Mouse (Mus musculus) forebrain, postnatal 0 days (tissue): ENCODE results near the gene Uxt. TPM values are rescaled to one million over a fixed set of nuclear protein-coding genes. Genes with fewer than 3 reads are reported as not detected.

Experiments used
- ATAC-seq: fragments of 200-750 bp; cut with Nextera tagmentation; 2 replicates; pipeline ENCODE4 v1.8.0; 2017; ENCODE audit warnings: mild to moderate bottlenecking, moderate library complexity
- DNase-seq: peaks from one replicate; pipeline ENCODE4 v3.0.0-alpha.2; 2015
- H3K27ac ChIP-seq: fragments of 300-500 bp; sonication (generic); 2 replicates; pipeline ENCODE4 v1.5.1; 2014; ENCODE audit warnings: low read depth, mild to moderate bottlenecking, antibody characterized with exemption, low read length, moderate library complexity, mixed read lengths
- H3K27me3 ChIP-seq: fragments of 300-500 bp; sonication (generic); 2 replicates; pipeline ENCODE4 v1.6.1; 2014; ENCODE audit warnings: mild to moderate bottlenecking, low read length, mixed read lengths; ENCODE audit not compliant: insufficient read depth
- H3K36me3 ChIP-seq: fragments of 300-500 bp; sonication (generic); 2 replicates; pipeline ENCODE4 v1.6.1; 2014; ENCODE audit warnings: mild to moderate bottlenecking, moderate library complexity; ENCODE audit not compliant: insufficient read depth
- H3K4me1 ChIP-seq: fragments of 300-500 bp; sonication (generic); 2 replicates; pipeline ENCODE4 v1.6.1; 2014; ENCODE audit warnings: antibody characterized with exemption; ENCODE audit not compliant: insufficient read depth
- H3K4me2 ChIP-seq: fragments of 300-500 bp; sonication (generic); 2 replicates; pipeline ENCODE4 v1.6.1; 2014; ENCODE audit warnings: low read depth, mild to moderate bottlenecking, moderate library complexity
- H3K4me3 ChIP-seq: fragments of 300-500 bp; sonication (generic); 2 replicates; pipeline ENCODE4 v1.5.1; 2014; ENCODE audit warnings: low read depth, low read length, mixed read lengths
- H3K9ac ChIP-seq: fragments of 300-500 bp; sonication (generic); 2 replicates; pipeline ENCODE4 v1.6.1; 2014; ENCODE audit warnings: mild to moderate bottlenecking
- H3K9me3 ChIP-seq: fragments of 300-500 bp; sonication (generic); 2 replicates; pipeline ENCODE4 v1.6.1; 2016; ENCODE audit warnings: low read length
- CTCF ChIP-seq: sonication (generic); IDR thresholded peaks from 2 replicates; pipeline ENCODE4 v1.5.1; 2016; ENCODE audit warnings: antibody characterized with exemption, control low read depth, low read depth
- WGBS: fragments of 180-500 bp; shearing (Covaris S2); extraction: QIAGEN DNeasy Blood & Tissue Kit; methylation state at CpG from one replicate; pipeline ENCODE4 v1.1.7; 2014; 5-methylcytosine and 5-hydroxymethylcytosine counted together
- polyA plus RNA-seq: library from polyadenylated mRNA; unstranded; fragments of >200 nt; fragmentation: Nextera tagmentation; extraction: Ambion mirVana; gene quantifications from 2 replicates; pipeline ENCODE4 v1.2.1, GENCODE M21; 2015
- total RNA-seq: library from RNA; depleted of rRNA; stranded (reverse); fragments of >200 nt; gene quantifications from 2 replicates; pipeline ENCODE4 v1.2.3, GENCODE M21; 2014

Gene Uxt
- total and polyA plus RNA-seq, 2 experiments from 2014 or later: 17.2 to 30.2 TPM

DNA sequence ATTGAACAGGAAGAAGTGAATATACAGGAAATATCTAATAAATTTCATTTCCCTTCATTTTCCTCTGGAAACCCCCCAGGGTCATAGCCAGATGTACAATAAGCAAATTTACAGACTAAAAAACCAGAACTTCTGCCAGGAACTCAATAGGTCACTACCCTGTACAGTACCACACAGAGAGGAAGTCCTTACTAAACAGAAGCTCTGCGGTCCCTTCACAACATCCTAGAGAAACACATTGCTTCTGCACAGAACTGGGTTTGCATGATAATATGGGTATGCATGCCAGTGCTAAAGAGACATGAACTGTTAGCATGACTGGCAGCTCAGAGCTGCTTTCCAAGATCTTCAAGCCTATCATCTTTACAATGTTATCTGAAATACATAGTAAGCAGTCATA is 32.0 kb downstream of the Uxt start:
- Histone ChIP-seq H3K27ac (no peak overlapping the region), H3K4me2 (no peak overlapping the region), H3K4me3 (no peak overlapping the region), H3K9me3 (no peaks in the 10 kb centered on the region), H3K9ac (no peak overlapping the region), H3K36me3 (peaks cover 5% of the 10 kb centered on the region; the same call in 1 of the 2 replicates), H3K4me1 (no peaks in the 10 kb centered on the region), H3K27me3 (no peaks in the 10 kb centered on the region)
- TF ChIP-seq CTCF: no peak
- ATAC-seq (no peak), DNase-seq (no peak)
- WGBS: 94% methylated on average over 1 of the region's 1 CpGs

- H3K36me3 ChIP-seq: peaks cover 5% of the 10 kb centered on the region; the same call in 1 of the 2 replicates
- H3K4me2 ChIP-seq: no peak overlapping the region
- ATAC-seq: no peak
- no peak overlapping the region for H3K9ac ChIP-seq
- no peak overlapping the region for H3K4me3 ChIP-seq
- H3K9me3 ChIP-seq: no peaks in the 10 kb centered on the region
- TF ChIP-seq CTCF: no peak
- H3K27me3 ChIP-seq: no peaks in the 10 kb centered on the region
- H3K27ac ChIP-seq: no peak overlapping the region
- no peak for DNase-seq
- no peaks in the 10 kb centered on the region for H3K4me1 ChIP-seq
These were observed 36.8 kb downstream of the Uxt start for GRCm38 (mm10) chrX:20924976-20925375.

DNA sequence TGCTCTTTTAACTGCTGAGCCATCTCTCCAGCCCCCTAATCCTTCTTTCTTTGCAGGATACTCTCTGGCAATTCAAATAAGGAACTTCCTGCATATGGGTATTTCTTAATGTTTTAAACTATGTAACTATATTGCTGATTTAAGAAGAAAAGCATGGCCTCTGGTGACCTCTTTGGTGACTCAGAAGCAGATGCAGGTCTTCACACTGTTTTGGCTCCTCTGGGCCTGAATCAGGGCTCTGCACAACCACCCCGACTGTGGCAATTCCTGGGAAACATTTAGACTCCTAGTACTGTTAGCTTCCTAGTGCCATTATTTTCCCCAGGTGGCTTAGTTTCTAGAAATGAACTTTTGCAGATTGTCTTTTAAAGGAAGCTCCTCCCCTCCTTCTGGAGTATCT is 38.3 kb downstream of the Uxt start:
- Histone ChIP-seq H3K4me1 (no peaks in the 10 kb centered on the region), H3K9ac (no peak overlapping the region), H3K27me3 (no peaks in the 10 kb centered on the region), H3K4me2 (no peak overlapping the region), H3K27ac (no peak overlapping the region), H3K9me3 (no peaks in the 10 kb centered on the region), H3K4me3 (no peak overlapping the region), H3K36me3 (peaks cover 4% of the 10 kb centered on the region; the same call in 1 of the 2 replicates)
- no peak for TF ChIP-seq CTCF
- WGBS: 74% methylated on average over 1 of the region's 1 CpGs
- ATAC-seq: no peak
- no peak for DNase-seq

DNA sequence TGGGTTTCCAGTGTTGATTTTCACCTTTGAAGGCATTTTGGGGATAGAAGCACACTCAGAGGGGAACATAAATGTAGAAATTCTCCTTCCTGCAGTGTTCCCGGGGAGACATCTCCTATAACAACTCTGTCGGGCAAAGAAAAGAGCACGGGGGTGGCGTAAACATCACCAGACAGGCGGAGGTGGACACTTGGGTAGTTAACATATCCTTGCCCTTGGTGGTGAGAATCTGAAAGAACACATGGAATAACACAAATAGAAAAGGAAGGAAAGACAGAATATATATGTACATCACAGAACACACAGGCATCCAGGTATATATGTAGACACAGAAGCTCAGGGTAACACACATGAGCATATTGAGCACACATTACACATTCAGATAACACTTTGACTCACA is 40.5 kb downstream of the Uxt start:
- Histone ChIP-seq H3K9ac (no peak overlapping the region), H3K27ac (peak overlapping the region; percentile 75), H3K36me3 (no peaks in the 10 kb centered on the region), H3K4me2 (peak overlapping the region; percentile 54), H3K27me3 (no peaks in the 10 kb centered on the region), H3K9me3 (no peaks in the 10 kb centered on the region), H3K4me1 (no peaks in the 10 kb centered on the region), H3K4me3 (peak overlapping the region; percentile 52)
- ATAC-seq (no peak; the same call in 1 of the 2 replicates), DNase-seq (no peak)
- 51% methylated on average over 5 of the region's 5 CpGs for WGBS
- TF ChIP-seq CTCF: no peak

DNA sequence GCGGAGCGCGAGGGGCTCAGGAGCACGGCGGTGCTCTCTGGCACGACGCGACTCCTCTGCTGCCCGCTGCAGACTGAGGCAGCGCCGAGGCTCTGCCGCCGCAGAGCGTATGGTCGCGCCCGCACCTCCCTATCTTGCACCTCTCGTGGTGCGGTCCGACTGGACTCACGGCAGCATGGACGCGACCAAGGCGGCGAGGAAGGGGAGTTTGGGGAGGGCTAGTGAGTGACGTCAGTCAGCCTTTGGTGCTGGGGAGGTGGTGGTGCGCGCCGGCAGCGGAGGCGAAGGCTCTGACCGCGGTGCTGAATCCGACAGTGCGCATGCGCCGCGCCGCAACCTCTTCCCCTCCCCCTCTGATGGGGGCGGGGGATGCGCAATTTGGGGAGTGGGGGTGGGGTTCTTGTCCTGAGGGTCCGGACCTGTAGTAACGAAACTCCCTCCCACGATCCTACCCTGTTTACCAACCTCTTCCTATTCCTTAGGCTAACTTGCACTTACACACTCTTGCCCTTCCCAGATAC is 40.9 kb downstream of the Uxt start, which contains the start of gene Syn1:
Gene Syn1, minus strand, starts transcription at position 161 of the 521 bp plus-strand sequence.
- no peak for TF ChIP-seq CTCF
- H3K4me3 ChIP-seq: peak within 1 kb of the TSS; percentile 52
- no peaks in the 10 kb centered on the region for H3K27me3 ChIP-seq
- 27% methylated on average over 43 of the region's 44 CpGs for WGBS
- H3K4me2 ChIP-seq: peak within 1 kb of the TSS; percentile 54
- peak; percentile 96 for ATAC-seq
- H3K9ac ChIP-seq: peak within 1 kb of the TSS; percentile 63
- no peaks in the 10 kb centered on the region for H3K9me3 ChIP-seq
- peak within 1 kb of the TSS; percentile 81 for H3K27ac ChIP-seq
- H3K4me1 ChIP-seq: no peaks in the 10 kb centered on the region
- peak; percentile 94 for DNase-seq
- H3K36me3 ChIP-seq: no peaks in the 10 kb centered on the region

DNA sequence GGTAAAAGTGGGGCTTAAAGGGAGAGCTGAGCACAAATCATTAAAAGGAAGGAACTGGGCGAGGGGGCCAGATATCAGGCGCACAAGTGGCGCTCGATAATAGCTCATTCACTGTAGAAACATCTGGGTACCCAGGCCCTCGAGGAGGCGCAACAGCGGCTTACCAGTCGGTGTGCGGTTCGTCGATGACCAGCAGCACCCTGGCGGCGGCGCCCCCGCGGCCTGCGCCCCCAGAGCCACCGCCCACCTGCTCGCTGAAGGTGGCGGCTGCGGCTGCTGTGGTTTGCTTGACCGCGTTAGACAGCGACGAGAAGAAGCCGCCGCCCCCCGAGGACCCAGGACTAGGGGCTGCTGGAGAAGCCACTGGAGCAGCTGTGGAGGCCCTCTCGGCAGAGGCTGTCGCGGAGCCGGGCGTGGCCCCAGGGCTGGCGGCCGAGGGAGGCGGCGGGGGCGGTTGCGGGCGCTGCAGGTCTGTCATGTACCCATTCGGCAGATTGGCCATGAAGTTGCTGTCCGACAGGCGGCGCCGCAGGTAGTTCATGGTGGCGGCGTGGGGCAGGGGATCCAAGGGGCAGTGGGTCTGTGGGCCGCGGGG is 41.5 kb downstream of the Uxt start:
- H3K9me3 ChIP-seq: no peaks in the 10 kb centered on the region
- peak; percentile 29; the same call in 1 of the 2 replicates for TF ChIP-seq CTCF
- H3K4me2 ChIP-seq: peak overlapping the region; percentile 54
- no peaks in the 10 kb centered on the region for H3K36me3 ChIP-seq
- H3K9ac ChIP-seq: peak overlapping the region; percentile 63
- WGBS: 23% methylated on average over 44 of the region's 49 CpGs
- H3K27me3 ChIP-seq: no peaks in the 10 kb centered on the region
- DNase-seq (peak; percentile 10), ATAC-seq (peak; percentile 49)
- peak overlapping the region; percentile 52 for H3K4me3 ChIP-seq
- no peaks in the 10 kb centered on the region for H3K4me1 ChIP-seq
- H3K27ac ChIP-seq: peak overlapping the region; percentile 81

- Histone ChIP-seq H3K36me3 (no peaks in the 10 kb centered on the region), H3K27ac (no peak overlapping the region), H3K4me1 (no peaks in the 10 kb centered on the region), H3K4me3 (no peak overlapping the region), H3K27me3 (no peaks in the 10 kb centered on the region), H3K4me2 (no peak overlapping the region), H3K9me3 (no peaks in the 10 kb centered on the region), H3K9ac (no peak overlapping the region)
- no peak for DNase-seq
- TF ChIP-seq CTCF: no peak
- ATAC-seq: no peak
These were observed 46.7 kb downstream of the Uxt start for GRCm38 (mm10) chrX:20915075-20915474.
